Mouse (Mus musculus) thymus, postnatal 0 days (tissue): ENCODE results near the gene Rfx7. TPM values are rescaled to one million over a fixed set of nuclear protein-coding genes. Genes with fewer than 3 reads are reported as not detected.

Source experiments
- DNase-seq: peaks from one replicate; pipeline ENCODE4 v3.0.0-alpha.2; 2015; ENCODE audit warnings: low spot score
- polyA plus RNA-seq: library from polyadenylated mRNA; unstranded; fragments of >200 nt; fragmentation: Nextera tagmentation; extraction: Ambion mirVana; gene quantifications from 2 replicates; pipeline ENCODE4 v1.2.1, GENCODE M21; 2015

The Rfx7 gene
- polyA plus RNA-seq, 1 experiment from 2014 or later: 16.9 TPM

DNA sequence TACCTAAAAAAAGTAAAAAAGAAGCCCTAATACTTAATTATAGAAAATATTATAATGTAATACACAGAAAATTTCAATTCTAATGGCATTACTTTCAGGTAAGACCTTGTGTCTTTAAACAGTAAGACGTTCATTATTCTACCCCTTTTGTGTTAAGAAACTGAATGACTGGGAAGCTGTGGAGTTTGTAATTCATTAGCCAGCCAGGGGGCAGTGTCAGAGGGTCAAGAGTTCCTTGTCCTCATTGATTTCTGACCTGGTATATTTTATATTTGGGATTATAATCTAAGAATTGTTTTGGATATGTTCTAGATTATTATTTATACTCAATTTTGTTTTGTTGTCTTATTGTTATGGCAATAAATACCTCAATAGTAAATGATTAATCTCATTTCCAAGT is 5.0 kb downstream of the Rfx7 start:
- DNase-seq: no peak

DNA sequence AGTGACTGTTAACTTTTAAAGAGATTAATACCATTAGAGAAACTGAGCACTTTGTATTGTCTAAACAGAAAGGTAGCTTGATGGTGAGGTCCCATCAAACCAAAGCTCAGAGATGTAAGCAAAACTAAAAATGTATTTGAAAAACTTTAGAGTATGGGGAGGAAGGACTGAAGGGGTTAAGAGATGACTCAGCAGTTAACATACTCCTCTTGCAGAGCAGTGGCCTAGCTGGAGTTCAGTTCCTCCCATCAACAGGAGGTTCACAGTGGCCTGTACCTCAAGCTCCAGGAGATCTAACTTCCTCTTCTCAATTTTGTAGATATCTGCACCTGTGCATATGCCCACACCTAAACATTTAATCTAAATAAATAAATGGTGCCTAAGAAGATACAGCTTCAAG is 11.6 kb downstream of the Rfx7 start:
- peak; percentile 18 for DNase-seq

DNA sequence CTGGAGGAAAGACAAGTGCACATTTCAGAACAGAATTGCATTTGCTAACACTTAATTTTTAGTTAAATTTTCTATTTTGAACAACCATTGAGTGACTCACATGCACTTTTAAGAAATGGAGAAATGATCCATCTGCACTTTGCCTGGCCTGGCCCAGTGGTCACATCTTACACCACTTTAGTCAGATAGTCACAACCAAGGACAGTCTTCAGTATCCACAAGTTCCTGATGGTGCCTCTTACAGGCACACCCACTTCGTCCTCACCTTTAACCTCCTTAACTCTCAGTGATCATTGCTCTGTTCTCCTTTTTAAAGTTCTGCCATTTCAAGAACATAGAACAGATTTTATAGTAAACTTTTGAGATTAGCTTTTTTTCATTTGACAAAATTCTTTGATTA is 26.7 kb downstream of the Rfx7 start:
- DNase-seq: no peak

DNA sequence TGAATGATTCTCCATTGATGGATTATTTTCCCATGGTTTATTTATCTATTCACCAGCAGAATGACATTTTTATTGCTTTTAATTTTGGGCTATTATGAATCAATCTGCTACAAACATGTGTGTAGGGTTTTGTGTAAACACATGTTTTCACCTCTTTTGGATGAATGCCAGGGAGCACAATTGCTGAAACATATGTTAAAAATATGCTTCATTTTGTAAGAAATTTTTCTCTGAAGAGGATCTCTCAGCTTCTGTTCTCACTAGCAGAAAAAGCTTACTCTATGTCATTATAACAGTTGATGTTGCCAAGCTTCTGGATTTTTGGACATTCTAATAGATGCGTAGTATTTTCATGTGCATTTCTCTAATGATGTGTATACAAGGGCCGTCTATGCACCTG is 28.3 kb downstream of the Rfx7 start:
- DNase-seq: no peak

DNA sequence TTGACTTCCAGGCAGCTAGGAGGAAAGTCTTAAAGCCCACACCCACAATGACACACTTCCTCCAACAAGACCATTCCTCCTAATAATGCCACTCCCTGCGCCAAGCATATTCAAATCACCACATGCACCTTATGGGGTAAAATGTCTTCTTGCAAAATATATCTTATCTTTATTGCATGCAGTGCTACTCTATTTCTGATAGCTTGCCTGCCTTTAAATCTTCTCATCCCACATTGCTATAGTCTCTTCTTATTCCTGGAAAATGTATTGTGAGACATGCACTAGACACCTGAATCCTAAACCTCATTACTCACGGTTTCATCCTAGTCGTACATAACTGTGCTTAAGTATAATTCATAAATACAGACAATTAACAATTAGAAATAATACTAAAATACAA is 31.2 kb downstream of the Rfx7 start:
- DNase-seq: no peak

DNA sequence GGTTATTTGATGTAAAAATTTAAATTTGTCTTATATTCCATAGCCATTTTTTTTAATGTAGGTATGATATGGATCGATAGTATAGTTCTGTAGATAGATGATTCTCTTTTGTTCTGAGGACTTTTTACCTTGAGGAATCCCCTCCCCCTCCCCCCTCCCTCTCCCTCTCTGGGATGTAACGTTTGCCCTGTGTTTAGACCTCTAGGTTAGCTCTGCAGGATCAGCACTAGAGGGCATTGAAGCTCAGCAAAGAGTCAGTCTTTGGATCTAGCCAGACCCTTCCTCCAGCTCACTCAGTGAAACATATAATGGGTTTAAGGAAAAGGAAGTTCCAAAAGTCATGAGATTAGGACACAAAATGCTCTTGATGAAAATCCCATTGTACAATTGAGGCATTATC is 35.1 kb downstream of the Rfx7 start:
- no peak for DNase-seq

DNA sequence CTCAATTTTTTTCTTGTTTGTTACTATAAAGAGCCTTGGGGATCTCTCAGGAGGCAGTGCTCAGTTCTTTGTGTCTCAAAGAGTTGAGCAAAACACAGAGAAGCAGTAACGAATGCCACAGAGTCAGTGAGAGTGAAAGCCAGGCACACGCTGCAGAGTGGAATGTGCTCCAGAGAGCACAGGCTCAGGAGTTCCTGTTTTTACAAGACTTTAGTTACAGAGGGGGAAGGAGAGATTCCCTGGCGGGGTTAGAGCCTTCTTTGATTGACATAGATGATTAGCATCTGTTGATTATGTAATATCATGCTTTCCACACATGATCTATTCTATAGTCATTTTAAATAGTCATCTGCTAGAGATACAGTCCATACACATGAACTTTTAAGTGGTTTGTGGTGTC is 48.2 kb downstream of the Rfx7 start:
- DNase-seq: no peak

DNA sequence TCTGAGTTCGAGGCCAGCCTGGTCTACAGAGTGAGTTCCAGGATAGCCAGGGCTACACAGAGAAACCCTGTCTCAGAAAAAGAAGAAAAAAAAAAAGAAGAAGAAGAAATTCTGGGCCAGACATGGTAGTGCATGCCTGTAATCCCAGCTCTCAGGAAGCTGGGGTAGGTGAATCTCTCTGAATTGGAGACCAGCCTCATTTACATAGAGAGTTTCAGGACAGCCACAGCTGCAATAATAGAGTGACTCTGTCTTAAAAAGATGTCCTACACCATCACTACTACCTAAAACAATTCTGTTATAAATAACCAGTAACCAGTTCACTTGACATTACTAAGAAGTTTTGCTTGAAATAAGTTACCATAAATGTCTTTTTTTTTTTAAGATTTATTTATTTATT is 58.8 kb downstream of the Rfx7 start:
- DNase-seq: no peak

DNA sequence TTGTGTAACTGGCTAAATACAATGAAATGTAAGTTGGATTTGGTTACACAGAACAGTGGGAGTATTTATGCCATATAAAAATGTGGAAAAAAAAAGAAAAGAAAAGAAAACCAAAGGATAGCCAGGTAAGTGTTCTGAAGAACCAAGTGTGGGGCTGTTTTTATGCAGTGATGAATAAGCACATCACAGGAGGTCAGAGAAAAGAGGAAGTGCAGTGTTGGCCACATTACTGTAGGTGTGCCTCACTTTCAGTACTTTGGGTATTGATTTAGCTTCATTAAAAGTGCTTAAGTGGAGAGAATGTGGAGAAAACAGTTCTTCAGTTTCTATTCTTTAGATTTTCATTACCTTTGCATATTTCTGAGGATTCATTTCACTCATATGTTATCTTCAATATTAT is 60.0 kb downstream of the Rfx7 start:
- DNase-seq: no peak

DNA sequence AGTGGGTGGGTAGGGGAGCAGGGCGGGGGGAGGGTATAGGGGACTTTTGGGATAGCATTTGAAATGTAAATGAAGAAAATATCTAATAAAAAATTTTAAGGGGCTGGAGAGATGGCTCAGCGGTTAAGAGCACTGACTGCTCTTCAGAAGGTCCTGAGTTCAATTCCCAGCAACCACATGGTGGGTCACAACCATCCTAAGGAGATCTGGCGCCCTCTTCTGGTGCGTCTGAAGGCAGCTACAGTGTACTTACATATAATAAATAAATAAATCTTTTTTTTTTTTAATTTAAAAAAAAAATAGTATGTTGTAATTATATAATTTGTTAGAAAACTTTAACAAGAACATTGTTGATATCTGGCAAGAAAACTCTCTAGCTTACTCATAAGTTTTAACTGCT is 62.6 kb downstream of the Rfx7 start:
- peak; percentile 28 for DNase-seq

DNA sequence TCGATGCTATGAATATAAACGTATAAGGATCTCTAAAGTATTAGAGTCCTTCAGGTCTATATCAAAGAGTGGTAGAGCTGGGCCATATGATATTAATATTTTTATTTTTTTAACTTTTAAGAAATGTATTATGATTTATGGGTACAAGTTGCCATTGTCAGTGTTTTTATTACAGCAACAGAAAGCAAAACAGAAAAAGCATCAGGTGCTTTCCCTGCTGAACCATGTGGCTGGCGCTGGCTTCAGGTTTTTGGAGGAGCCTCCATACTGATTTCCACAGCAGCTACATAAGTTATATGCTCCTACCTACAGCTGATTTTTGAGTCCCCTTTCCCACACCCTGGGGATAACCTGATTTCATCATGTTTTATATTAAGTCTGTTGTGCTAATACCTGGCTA is 68.1 kb downstream of the Rfx7 start:
- no peak for DNase-seq

DNA sequence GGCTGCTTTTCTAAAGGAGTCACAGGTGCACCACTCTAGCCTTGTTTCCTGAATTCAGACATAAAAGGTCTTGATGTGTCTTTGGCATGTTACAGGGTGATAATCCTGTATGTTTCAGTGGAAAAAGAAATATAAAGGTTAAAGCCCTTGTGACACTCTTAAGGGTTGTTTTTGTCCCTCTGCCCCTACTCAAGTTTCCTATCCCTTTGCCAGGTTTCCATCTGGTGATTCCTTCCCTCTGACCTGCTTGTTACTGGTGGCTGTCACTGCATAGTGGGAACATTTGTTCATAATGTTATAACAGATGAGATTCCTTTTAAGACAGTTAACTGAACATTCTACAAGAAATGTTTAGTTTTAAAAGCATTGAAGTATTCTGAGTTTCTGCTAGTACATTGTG is 77.7 kb downstream of the Rfx7 start:
- DNase-seq: no peak

DNA sequence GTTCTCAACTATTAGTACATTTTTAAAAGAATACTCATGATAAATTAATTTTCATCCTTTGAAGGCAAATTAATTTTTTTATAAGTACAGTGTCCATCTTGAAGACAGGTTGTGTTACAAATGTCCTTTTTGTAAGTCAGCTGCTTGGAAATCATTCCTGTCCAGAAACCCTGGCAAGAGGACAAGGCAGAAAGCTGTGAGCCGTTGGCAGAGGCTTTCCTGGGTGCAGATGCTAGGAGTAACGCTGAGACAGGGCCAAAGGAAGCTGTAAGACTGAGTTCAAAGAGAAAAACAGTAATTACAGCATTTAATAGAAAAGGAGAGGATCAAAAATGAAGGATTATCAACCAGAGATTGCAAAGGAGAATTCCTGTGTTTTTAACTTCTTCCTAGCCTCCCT is 81.8 kb downstream of the Rfx7 start:
- DNase-seq: no peak

DNA sequence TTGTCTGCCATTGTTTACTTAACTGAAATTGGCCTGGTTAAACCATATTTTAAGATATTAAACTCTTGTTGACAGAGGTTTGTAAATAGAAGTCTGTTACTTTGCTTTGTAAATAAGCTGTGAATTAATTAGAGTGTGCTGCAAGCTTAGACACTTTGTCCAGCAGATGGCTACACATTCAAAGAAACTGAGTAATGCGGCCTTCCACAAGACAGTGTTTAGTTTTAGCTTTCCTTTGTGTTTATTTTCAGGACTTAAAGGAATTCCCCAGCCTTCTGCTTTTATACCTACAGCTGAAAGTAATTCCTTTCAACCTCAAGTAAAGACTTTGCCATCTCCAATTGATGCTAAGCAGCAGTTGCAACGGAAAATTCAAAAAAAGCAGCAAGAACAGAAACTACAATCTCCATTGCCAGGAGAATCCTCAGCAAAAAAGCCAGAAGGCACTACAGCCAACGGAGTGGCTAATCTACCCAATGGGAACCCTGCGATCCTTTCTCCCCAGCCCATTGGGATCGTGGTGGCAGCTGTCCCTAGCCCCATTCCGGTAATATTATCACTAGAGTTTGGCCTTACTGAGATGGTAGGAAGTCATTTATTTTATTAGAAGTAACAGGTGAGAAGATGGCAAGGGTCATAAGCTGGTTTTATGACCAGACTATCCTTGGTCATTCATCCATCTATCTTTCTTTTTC is 82.9 kb downstream of the Rfx7 start:
- no peak for DNase-seq

DNA sequence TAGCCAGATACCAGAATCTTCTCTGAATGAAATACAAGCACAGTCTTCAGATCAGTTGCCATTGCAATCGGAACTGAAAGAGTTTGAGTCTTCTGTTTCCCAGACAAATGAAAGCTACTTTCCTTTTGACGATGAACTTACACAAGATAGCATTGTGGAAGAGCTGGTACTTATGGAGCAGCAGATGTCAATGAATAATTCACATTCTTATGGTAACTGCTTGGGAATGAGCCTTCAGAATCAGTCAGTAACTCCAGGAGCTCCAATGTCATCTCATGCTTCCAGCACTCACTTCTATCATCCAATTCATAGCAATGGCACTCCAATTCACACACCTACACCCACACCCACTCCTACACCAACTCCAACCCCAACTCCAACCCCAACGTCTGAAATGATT is 86.0 kb downstream of the Rfx7 start:
- DNase-seq: no peak

DNA sequence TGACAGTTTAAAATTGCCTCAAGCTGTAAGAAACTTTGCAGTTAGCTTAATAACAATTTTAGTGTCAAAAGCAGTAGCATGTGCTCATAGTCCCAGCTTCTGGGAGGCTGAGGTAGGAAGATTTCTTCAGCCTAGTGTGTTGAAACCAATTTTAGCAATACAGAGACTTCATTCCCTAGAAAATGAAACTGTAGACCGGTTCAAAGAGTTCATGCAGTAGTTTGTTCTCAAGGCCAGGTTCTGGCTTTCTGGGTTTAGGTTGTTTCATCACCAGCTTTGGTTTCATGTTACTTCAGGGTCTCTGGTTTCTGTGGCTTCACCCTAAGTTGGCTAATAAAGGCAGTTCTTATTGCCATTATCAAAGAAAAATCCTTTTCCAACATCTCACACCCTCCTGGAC is 91.6 kb downstream of the Rfx7 start:
- no peak for DNase-seq

DNA sequence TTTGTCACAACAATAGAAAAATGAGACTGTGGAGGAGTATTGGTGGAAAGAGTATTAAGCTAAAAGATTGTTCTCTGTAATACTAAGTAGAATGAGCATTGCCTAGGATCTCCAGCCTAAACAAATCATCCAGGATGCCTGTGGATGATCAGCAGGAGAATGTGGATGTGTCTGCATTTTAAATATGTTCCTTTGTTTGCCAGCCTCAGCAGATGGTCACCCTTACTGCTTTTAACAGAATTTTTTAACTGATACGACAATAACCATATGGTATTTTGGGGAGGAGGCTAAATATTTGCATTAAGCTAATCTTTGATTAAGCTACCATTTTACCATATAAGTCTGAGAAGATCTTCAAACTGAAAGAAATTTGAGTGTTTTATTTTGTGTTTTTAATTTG is 95.6 kb downstream of the Rfx7 start:
- DNase-seq: no peak

DNA sequence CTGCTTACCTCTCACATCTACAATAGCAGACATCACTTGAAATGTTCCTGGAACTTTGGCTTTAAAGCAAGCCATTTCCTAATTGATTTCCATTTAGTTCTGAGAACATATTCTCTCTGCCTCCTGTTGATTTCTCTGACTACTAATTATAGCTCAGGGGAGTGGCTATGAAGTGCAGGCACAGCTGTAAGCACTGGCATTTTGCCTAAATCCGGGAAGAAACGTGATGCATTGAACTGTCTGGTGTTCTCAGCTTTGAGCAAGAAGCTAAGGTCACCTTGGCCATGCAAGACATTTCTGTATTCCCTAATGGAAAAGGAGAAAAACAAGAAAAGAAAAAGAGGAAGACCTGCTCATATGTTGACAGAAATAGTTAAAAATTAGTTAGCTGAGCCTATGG is 96.6 kb downstream of the Rfx7 start:
- DNase-seq: no peak

DNA sequence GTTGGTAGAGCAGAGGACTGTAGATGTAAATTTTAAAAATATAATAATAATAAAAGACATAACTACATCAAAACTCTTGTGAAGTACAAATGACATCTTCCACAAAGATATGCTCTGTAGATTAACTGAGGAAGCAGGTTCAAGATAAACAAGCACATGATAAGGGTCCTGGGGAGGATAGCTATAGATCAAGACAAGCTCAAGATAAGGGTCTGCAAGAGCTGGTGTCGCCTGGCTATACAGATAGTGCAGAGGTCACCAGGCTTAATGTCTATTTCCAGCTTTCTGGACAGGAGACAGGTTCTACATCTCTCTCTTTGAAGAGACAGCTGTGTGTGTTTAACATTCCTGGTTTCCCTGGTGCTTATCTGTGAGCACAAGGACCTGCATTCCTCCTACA is 100.2 kb downstream of the Rfx7 start:
- DNase-seq: no peak

DNA sequence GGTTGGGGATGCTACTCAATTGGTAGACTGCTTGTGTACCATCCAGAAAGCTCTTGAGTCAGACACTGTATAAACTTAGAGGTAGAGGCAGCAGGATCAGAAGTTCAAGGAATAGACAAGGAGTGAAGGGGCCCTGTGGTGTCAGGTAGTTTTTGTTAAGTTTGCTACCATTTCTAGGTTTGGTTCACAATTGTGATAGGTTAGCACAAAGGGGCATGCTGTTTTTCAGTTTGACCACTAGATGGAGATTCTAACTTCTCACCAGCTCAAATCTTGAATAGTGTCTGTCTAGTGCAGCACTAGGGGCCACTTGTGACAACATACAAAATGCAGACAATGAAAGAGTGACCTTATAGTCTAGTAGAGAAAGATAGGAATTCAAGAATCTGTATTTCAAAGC is 103.1 kb downstream of the Rfx7 start:
- peak; percentile 69 for DNase-seq

DNA sequence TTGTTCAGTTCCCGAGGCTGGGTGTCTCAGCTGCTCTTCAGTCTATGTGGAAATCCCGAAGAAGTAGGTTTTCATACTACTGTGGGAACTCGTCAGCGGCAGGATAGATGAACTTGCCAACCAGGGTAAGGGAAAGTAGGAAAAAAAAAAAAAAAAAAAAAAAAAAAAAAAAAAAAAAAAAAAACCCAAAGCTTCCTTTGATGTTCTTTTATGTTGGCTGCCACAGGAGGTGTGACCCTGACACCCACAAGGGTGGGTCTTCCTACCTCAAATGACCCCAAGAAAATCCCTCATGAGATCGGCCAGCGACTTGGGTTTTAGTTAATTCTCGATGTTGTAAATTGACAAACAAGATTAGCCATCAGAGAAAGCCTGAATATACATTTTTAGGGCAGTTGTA is 104.5 kb downstream of the Rfx7 start:
- no peak for DNase-seq

DNA sequence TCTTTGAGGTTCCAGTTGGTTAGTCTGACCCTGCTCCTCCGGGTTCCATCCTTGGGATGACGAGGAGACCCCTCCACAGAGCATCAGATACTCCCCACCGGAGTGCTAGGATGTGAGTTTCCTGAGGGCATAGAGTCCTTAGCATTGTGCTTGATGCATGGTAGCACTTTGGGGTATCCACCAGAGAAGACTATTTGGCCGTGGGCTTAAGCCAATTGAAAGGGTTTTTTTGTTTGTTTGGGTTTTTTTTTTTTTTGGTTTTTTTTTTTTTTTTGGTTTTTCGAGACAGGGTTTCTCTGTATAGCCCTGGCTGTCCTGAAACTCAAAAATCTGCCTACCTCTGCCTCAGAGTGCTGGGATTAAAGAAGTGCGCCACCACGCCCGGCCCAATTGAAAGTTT is 105.2 kb downstream of the Rfx7 start:
- DNase-seq: no peak

DNA sequence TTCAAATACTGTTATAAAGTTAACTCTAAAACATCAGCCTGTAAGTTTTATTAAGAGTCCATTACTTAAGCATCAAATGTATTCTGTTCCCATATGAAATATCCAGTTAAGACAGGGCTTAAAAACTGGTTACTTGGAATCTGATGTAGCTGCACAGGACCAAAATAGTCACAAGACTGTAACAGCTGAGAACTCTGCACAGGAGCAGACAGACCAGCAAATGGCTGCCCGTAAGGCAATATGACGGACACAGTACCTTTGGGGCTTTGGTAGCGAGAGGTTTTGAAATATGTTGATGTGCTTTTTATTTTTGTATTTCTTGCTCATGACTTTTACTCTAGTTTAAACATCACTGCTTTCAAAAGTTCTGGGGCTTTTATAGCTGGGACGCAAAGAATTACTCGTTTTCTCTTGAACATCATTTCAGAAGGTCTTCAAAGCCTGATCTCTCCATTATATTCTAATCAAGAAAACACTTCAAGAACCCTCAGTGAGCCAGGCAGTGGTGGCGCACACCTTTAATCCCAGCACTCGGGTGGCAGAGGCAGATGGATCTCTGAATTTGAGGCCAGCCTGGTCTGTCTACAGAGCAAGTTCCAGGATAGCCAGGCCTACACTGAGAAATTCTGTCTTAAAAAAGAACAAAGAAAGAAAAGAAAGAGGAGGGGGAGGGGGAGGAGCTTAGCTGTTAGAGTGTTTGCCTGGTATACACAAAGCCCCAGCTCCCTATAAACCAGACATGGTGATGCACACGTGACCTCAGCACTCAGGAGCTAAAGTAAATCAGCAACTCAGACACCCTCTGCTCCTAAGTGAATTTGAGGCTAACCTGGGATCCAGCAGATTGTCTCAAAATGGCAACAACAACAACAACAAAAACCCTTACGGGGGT is 107.2 kb downstream of the Rfx7 start:
- DNase-seq: peak; percentile 68
